Mouse (Mus musculus) heart, embryonic 11.5 days (tissue): Measurements from ENCODE around the gene Ssbp3. TPM values are rescaled to one million over a fixed set of nuclear protein-coding genes. Genes with fewer than 3 reads are reported as not detected.

Experiments used
- ATAC-seq: fragments of 200-750 bp; cut with Nextera tagmentation; replicated peaks from 2 replicates; pipeline ENCODE4 v1.8.0; 2017; ENCODE audit warnings: moderate library complexity; ENCODE audit not compliant: insufficient number of reproducible peaks, low FRiP score, low TSS enrichment
- H3K27ac ChIP-seq: fragments of 300-500 bp; sonication (generic); 2 replicates; pipeline ENCODE4 v1.5.1; 2014; ENCODE audit warnings: mild to moderate bottlenecking, low read depth, low read length
- H3K27me3 ChIP-seq: fragments of 300-500 bp; sonication (generic); 2 replicates; pipeline ENCODE4 v1.6.1; 2014; ENCODE audit warnings: mild to moderate bottlenecking, low read length, mixed read lengths; ENCODE audit not compliant: control insufficient read depth, insufficient read depth
- H3K36me3 ChIP-seq: fragments of 300-500 bp; sonication (generic); 2 replicates; pipeline ENCODE4 v1.6.1; 2014; ENCODE audit warnings: mild to moderate bottlenecking, low read length, moderate library complexity, mixed read lengths; ENCODE audit not compliant: control insufficient read depth, insufficient read depth
- H3K4me1 ChIP-seq: fragments of 300-500 bp; sonication (generic); 2 replicates; pipeline ENCODE4 v1.6.1; 2014; ENCODE audit warnings: low read length; ENCODE audit not compliant: control insufficient read depth, insufficient read depth
- H3K4me2 ChIP-seq: fragments of 300-500 bp; sonication (generic); 2 replicates; pipeline ENCODE4 v1.6.1; 2014; ENCODE audit warnings: mild to moderate bottlenecking, moderate library complexity
- H3K4me3 ChIP-seq: fragments of 300-500 bp; sonication (generic); 2 replicates; pipeline ENCODE4 v1.5.1; 2014; ENCODE audit warnings: low read depth, low read length
- H3K9ac ChIP-seq: fragments of 300-500 bp; sonication (generic); 2 replicates; pipeline ENCODE4 v1.6.1; 2014; ENCODE audit warnings: mild to moderate bottlenecking, low read depth, low read length, moderate library complexity
- H3K9me3 ChIP-seq: fragments of 300-500 bp; sonication (generic); replicated peaks from 2 replicates; pipeline ENCODE4 v1.6.1; 2016; ENCODE audit warnings: low read length; ENCODE audit not compliant: control insufficient read depth
- whole genome bisulfite sequencing: fragments of 180-500 bp; shearing (Covaris S2); extraction: QIAGEN DNeasy Blood & Tissue Kit; methylation state at CpG from one replicate; pipeline ENCODE4 v1.1.7; 2014; ENCODE audit not compliant: insufficient replicate concordance; 5-methylcytosine and 5-hydroxymethylcytosine counted together
- polyA plus RNA-seq: library from polyadenylated mRNA; unstranded; fragments of >200 nt; fragmentation: Nextera tagmentation; extraction: Ambion mirVana; gene quantifications from 2 replicates; pipeline ENCODE4 v1.2.1, GENCODE M21; 2014

Gene Ssbp3
- polyA plus RNA-seq, 1 experiment from 2014 or later = 63.4 TPM

DNA sequence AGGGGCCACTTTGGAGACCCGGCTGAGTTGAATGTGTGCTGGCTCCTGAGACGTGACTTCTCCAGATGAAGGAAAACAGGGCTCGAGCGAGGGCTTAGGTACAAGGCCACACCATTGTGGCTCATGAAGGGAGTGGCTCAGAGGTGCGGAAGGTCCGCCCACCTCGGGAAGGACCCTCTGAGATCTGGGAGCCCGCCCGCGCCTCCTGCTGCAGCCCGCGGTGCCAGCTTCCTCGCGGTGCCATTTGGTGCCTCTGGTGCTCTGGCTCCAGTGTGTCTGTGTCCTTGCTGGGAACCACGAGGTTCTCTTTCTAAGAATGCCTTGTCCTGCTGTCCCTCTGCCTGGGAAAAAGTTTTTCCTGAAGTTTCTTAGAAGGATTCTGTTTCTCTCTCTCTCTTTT lies 187.4 kb downstream of the Ssbp3 start:
- Histone ChIP-seq H3K9me3 (no peaks in the 10 kb centered on the region), H3K4me2 (no peak overlapping the region), H3K4me3 (no peak overlapping the region), H3K9ac (no peak overlapping the region), H3K27ac (no peak overlapping the region), H3K36me3 (no peaks in the 10 kb centered on the region), H3K27me3 (no peaks in the 10 kb centered on the region), H3K4me1 (0 out of 2 replicates have a peak, but pooled peaks cover 9% of the 10 kb centered on the region)
- WGBS = 30% methylated on average over 15 of the region's 15 CpGs
- no peak for ATAC-seq

DNA sequence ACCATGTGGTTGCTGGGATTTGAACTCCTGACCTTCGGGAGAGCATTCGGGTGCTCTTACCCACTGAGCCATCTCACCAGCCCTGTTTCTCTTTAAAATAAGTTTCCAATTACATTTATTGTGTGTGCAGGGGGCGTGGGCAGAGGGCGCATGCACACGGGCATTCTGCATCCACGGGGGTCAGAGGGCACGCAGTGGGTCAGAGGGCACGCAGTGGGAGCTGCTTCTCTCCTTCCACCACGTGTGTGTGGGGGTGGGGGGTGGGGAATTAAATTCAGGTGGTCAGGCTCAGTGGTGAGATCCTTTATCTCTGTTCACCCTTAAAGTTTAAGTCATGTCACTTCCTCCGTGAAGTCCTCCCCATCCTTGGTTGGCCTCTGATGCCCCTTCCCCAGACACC lies 187.9 kb downstream of the Ssbp3 start:
- H3K4me3 ChIP-seq = no peak overlapping the region
- no peaks in the 10 kb centered on the region for H3K9me3 ChIP-seq
- WGBS = 82% methylated on average over 10 of the region's 10 CpGs
- H3K36me3 ChIP-seq = no peaks in the 10 kb centered on the region
- H3K4me1 ChIP-seq = 0 out of 2 replicates have a peak, but pooled peaks cover 9% of the 10 kb centered on the region
- no peak overlapping the region for H3K4me2 ChIP-seq
- no peak overlapping the region for H3K27ac ChIP-seq
- H3K27me3 ChIP-seq = no peaks in the 10 kb centered on the region
- no peak overlapping the region for H3K9ac ChIP-seq
- ATAC-seq = no peak

DNA sequence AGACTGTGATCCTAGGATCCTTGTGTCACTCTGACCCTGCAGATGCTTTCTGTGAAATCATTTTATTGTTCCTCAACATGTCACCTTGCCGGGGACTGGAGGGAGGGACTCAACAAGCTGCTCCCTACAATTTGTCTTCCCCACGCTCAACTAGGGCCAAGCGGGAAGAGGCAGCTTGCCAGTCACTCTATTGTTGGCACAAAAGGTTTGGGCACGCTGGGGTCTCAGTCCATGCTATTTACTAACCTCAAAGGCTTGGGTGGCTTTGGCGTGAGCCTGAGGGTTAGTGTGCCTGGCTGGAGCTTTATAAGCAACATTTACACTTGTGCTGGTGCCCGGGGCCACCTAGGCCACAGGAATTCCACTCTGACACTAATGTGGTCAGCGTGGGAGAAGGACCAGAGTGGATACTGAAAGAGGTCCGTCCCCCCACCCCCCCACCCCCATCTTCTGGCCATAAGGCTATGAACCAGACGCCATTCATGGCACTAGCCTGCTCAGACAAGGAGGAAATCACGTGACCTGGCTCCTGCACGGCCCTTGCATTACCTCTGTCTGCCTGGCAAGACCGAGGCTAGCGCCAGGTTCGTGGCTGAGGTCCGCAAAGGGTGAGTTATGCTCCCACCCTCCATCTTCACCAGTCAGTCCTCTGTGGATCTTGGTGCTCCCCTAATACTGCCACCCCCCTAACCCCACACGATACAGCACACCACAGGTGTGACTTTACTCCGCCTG lies 188.5 kb downstream of the Ssbp3 start:
- H3K9ac ChIP-seq = no peak overlapping the region
- H3K4me3 ChIP-seq = no peak overlapping the region
- no peaks in the 10 kb centered on the region for H3K9me3 ChIP-seq
- H3K36me3 ChIP-seq = no peaks in the 10 kb centered on the region
- no peaks in the 10 kb centered on the region for H3K27me3 ChIP-seq
- WGBS = 77% methylated on average over 17 of the region's 17 CpGs
- no peak overlapping the region for H3K27ac ChIP-seq
- H3K4me1 ChIP-seq = 0 out of 2 replicates have a peak, but pooled peaks cover 9% of the 10 kb centered on the region
- no peak for ATAC-seq
- H3K4me2 ChIP-seq = no peak overlapping the region

Other genes with a start within 250 kb of the Ssbp3 start
- gene Ttc4, start 231.8 kb upstream of the Ssbp3 start, polyA plus RNA-seq = 54.2 and 62.5 TPM in 2 replicates
- 0.17 and 0.38 TPM in 2 replicates for gene Mroh7, start 179.8 kb upstream of the Ssbp3 start, polyA plus RNA-seq
- gene Fam151a, start 176.8 kb upstream of the Ssbp3 start, polyA plus RNA-seq = 0.11 TPM in 1 of 2 replicates, not detected in the other
- 3.0 and 4.3 TPM in 2 replicates for gene Acot11, start 105.7 kb upstream of the Ssbp3 start, polyA plus RNA-seq
- gene Mrpl37, start 156.2 kb downstream of the Ssbp3 start, polyA plus RNA-seq = 108 and 113 TPM in 2 replicates
- gene Cyb5rl, start 156.3 kb downstream of the Ssbp3 start, polyA plus RNA-seq = 3.2 and 3.7 TPM in 2 replicates
- not detected in 2 replicates for gene Cdcp2, start 186.2 kb downstream of the Ssbp3 start, polyA plus RNA-seq